Mouse (Mus musculus): ENCODE measurements around the gene Ubl4a. TPM values are rescaled to one million over a fixed set of nuclear protein-coding genes. Genes with fewer than 3 reads are reported as not detected.

Gene Ubl4a
- polyA plus RNA-seq, 1 experiment from 2014 or later: 76.5 TPM

Small RNA genes within 50 kb of the gene (microRNA-seq; reads per million reads assigned to microRNA genes)
- 0.57 reads per million for gene Mir7092

Other genes with a start within 250 kb of the Ubl4a start
- not detected in 2 replicates for gene Opn1mw, start 245.8 kb downstream of the Ubl4a start, polyA plus RNA-seq (2014; fragmentation: Nextera tagmentation; extraction: Ambion mirVana)
- gene Mecp2, start 237.9 kb downstream of the Ubl4a start, polyA plus RNA-seq (2014; fragmentation: Nextera tagmentation; extraction: Ambion mirVana): 15.3 and 17.1 TPM in 2 replicates
- not detected in 2 replicates for gene Tex28, start 205.4 kb downstream of the Ubl4a start, polyA plus RNA-seq (2014; fragmentation: Nextera tagmentation; extraction: Ambion mirVana)
- not detected in 2 replicates for gene Tktl1, start 196.0 kb downstream of the Ubl4a start, polyA plus RNA-seq (2014; fragmentation: Nextera tagmentation; extraction: Ambion mirVana)
- 178 and 185 TPM in 2 replicates for gene Flna, start 123.4 kb downstream of the Ubl4a start, polyA plus RNA-seq (2014; fragmentation: Nextera tagmentation; extraction: Ambion mirVana)
- 24.3 and 25.2 TPM in 2 replicates for gene Emd, start 118.5 kb downstream of the Ubl4a start, polyA plus RNA-seq (2014; fragmentation: Nextera tagmentation; extraction: Ambion mirVana)
- gene Rpl10, start 102.4 kb downstream of the Ubl4a start, polyA plus RNA-seq (2014; fragmentation: Nextera tagmentation; extraction: Ambion mirVana): 661 and 713 TPM in 2 replicates
- gene Taz, start 91.3 kb downstream of the Ubl4a start, polyA plus RNA-seq (2014; fragmentation: Nextera tagmentation; extraction: Ambion mirVana): 57.9 and 60.9 TPM in 2 replicates
- gene Dnase1l1, start 90.9 kb downstream of the Ubl4a start, polyA plus RNA-seq (2014; fragmentation: Nextera tagmentation; extraction: Ambion mirVana): 4.3 and 4.4 TPM in 2 replicates
- gene Atp6ap1, start 76.1 kb downstream of the Ubl4a start, polyA plus RNA-seq (2014; fragmentation: Nextera tagmentation; extraction: Ambion mirVana): 101 and 106 TPM in 2 replicates
- gene Gdi1, start 68.2 kb downstream of the Ubl4a start, polyA plus RNA-seq (2014; fragmentation: Nextera tagmentation; extraction: Ambion mirVana): 430 and 451 TPM in 2 replicates
- 58.1 and 59.2 TPM in 2 replicates for gene Fam50a, start 60.2 kb downstream of the Ubl4a start, polyA plus RNA-seq (2014; fragmentation: Nextera tagmentation; extraction: Ambion mirVana)
- 13.7 and 19.8 TPM in 2 replicates for gene Plxna3, start 44.2 kb downstream of the Ubl4a start, polyA plus RNA-seq (2014; fragmentation: Nextera tagmentation; extraction: Ambion mirVana)
- 110 and 118 TPM in 2 replicates for gene Lage3, start 19.6 kb downstream of the Ubl4a start, polyA plus RNA-seq (2014; fragmentation: Nextera tagmentation; extraction: Ambion mirVana)
- gene Slc10a3, start 131 bp upstream of the Ubl4a start, polyA plus RNA-seq (2014; fragmentation: Nextera tagmentation; extraction: Ambion mirVana): 8.5 and 9.0 TPM in 2 replicates
- gene Fam3a, start 20.1 kb upstream of the Ubl4a start, polyA plus RNA-seq (2014; fragmentation: Nextera tagmentation; extraction: Ambion mirVana): 26.2 and 27.3 TPM in 2 replicates
- 22.8 and 24.8 TPM in 2 replicates for gene Ikbkg, start 20.1 kb upstream of the Ubl4a start, polyA plus RNA-seq (2014; fragmentation: Nextera tagmentation; extraction: Ambion mirVana)
- 56.2 and 56.4 TPM in 2 replicates for gene G6pdx, start 56.0 kb upstream of the Ubl4a start, polyA plus RNA-seq (2014; fragmentation: Nextera tagmentation; extraction: Ambion mirVana)
- 0.61 TPM in 1 of 2 replicates, not detected in the other for gene Gm6880, start 108.2 kb upstream of the Ubl4a start, polyA plus RNA-seq (2014; fragmentation: Nextera tagmentation; extraction: Ambion mirVana)
- gene Olfr1326-ps1, start 201.7 kb upstream of the Ubl4a start, polyA plus RNA-seq (2014; fragmentation: Nextera tagmentation; extraction: Ambion mirVana): not detected in 2 replicates
- gene Olfr1325, start 219.5 kb upstream of the Ubl4a start, polyA plus RNA-seq (2014; fragmentation: Nextera tagmentation; extraction: Ambion mirVana): not detected in 2 replicates